Mouse (Mus musculus): ENCODE results near the gene Eci1.

GRCm38 (mm10) chr17:24473612-24474275 lies 47.3 kb downstream of the Eci1 start, which contains the start of gene Bricd5:
- TF ChIP-seq POLR2A (IDR thresholded peaks at IDR 0.05; ENCODE audit: insufficient read depth, low read length) (no peak), EP300 (IDR thresholded peaks at IDR 0.05; ENCODE audit: insufficient read depth, low read depth, low read length) (no peak)
